Mouse (Mus musculus) cerebellum, adult 18-20 months (tissue): ENCODE data around the gene Pnpla3.
A peak's percentile ranks its signal among the peaks of the same experiment; 100 is the strongest.

Experiments used
- DNase-seq, 2 experiments: peaks; one replicate each; pipeline ENCODE4 v3.0.0; 2021

Pnpla3 gene

GRCm38 (mm10) chr15:84218783-84219271 is 51.2 kb downstream of the Pnpla3 start:
- DNase-seq, result no peak

- no peak for DNase-seq
These were observed 53.9 kb downstream of the Pnpla3 start for GRCm38 (mm10) chr15:84221539-84221938.

- no peak for DNase-seq
These were observed 55.8 kb downstream of the Pnpla3 start for GRCm38 (mm10) chr15:84223423-84223822.

GRCm38 (mm10) chr15:84224779-84225178 is 57.1 kb downstream of the Pnpla3 start:
- DNase-seq, result no peak

- no peak for DNase-seq
These were observed 59.3 kb downstream of the Pnpla3 start for GRCm38 (mm10) chr15:84226918-84227317.

GRCm38 (mm10) chr15:84230661-84231060 is 63.0 kb downstream of the Pnpla3 start:
- no peak for DNase-seq

GRCm38 (mm10) chr15:84231113-84231712 is 63.6 kb downstream of the Pnpla3 start:
- DNase-seq, result peak; percentile 58 to 67

GRCm38 (mm10) chr15:84231721-84232561 is 64.3 kb downstream of the Pnpla3 start, which contains the start of gene Parvb:
Parvb (plus strand) TSS chr15:84232043.
- peak; percentile 68 to 71 for DNase-seq

GRCm38 (mm10) chr15:84232609-84233008 is 65.0 kb downstream of the Pnpla3 start:
- DNase-seq, result no peak

GRCm38 (mm10) chr15:84234794-84235581 is 67.4 kb downstream of the Pnpla3 start:
- no peak for DNase-seq

GRCm38 (mm10) chr15:84235646-84236045 is 68.0 kb downstream of the Pnpla3 start:
- no peak for DNase-seq
